Mouse (Mus musculus) large intestine, adult 2 months (tissue): ENCODE measurements around the gene Slc6a16. TPM values are rescaled to one million over a fixed set of nuclear protein-coding genes. Genes with fewer than 3 reads are reported as not detected.

Experiments used
- DNase-seq: peaks from one replicate; pipeline ENCODE4 v3.0.0-alpha.2; 2012; ENCODE audit warnings: low read depth, low spot score
- WGBS: fragments of 180-500 bp; shearing (Covaris S2); methylation state at CpG from one replicate; pipeline ENCODE4 v1.1.7; 2018; 5-methylcytosine and 5-hydroxymethylcytosine counted together
- polyA plus RNA-seq: library from polyadenylated mRNA; depleted of rRNA; stranded (reverse); fragments of >200 nt; gene quantifications from 2 replicates; pipeline ENCODE4 v1.2.3, GENCODE M21; 2012

Slc6a16 gene
- polyA plus RNA-seq, 1 experiment: not detected

DNA sequence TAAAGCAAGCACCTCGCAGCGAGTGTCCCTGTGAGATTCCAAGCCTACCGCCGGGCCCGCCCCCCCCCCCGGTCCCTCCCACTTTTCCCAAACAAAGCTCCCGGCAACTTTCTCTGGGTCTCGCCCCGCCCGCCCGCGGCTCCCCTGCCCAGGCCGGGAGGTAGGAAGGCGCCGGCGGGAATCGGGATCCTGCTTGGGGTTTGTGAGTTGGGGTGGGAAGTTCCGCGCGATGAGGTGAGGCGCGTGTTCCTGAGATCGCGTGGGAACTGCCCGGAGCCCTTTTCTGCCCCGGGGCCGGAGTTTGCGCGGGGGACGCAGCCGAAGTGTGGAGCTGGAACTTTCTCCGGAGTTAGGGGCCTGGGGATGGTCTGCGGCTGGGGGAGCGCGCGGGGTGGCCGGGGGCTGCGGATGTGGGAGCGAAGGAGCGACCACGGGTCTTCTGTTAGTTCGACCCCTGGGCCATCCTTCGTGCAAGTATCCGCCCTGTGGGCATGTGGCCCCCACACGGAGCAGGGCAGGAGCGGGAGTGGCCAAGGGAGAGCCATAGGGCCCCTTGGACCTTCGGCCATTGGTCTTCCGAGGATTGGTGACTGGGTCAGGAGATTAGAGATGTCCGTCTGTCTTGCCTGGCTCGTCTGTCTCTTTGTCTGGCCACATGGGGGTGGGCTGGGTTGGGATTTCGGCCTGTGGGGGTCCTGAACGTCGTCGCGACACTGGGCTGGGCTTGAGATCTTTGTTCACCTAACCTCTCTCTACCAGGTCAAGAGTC is 25.0 kb upstream of the Slc6a16 start, which contains the start of gene Tead2:
Gene Tead2, plus strand, starts transcription at position 81 of the 769 bp plus-strand sequence.
- 1% methylated on average over 55 of the region's 55 CpGs for WGBS

GRCm38 (mm10) chr7:45216442-45217183 is 24.3 kb upstream of the Slc6a16 start:
- DNase-seq: no peak

More for the DNA sequence above, 25.0 kb upstream of the Slc6a16 start, which contains the start of gene Tead2:
- DNase-seq: no peak

DNA sequence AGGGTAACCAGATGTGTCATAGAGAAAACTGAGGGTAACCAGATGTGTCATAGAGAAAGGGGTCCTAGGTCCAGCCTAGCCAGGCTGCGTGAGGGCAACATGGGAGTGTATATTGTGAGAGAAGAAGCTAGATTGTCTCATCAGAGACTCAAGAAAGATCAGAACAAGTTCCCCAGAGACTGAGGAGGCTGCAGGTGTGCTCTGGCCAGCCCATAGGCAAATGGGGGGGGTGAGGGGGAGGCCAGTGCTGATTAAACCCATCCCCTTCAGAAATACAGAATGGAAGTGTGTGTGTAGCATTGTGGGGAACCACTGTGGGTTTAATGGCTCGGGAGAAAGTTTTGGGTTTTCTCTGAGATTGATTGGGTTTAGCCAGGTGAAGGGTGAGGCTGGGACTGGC is 19.2 kb upstream of the Slc6a16 start:
- WGBS: 72% methylated on average over 2 of the region's 2 CpGs
- no peak for DNase-seq

More at GRCm38 (mm10) chr7:45216442-45217183, 24.3 kb upstream of the Slc6a16 start:
- WGBS: 8% methylated on average over 13 of the region's 13 CpGs

DNA sequence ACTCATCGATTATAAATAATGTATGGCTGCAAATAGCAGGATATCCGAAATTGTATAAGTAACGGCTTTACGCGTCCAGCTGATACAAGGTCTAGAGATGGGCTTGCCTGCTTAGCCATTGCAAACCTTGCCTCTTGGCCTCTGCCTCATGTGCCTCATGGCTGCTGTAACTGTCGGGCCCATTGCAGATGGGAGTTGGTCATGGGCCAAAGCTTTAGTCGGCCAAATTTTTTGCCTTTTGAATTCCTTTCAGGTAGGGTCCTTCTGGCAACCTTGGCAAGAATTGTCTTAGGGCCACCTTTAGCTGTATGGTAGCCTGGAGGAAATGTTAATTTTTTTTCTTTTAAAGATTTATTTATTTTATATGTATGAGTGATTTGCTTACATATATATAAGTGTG is 16.1 kb upstream of the Slc6a16 start:
- no peak for DNase-seq
- WGBS: 87% methylated on average over 7 of the region's 7 CpGs

DNA sequence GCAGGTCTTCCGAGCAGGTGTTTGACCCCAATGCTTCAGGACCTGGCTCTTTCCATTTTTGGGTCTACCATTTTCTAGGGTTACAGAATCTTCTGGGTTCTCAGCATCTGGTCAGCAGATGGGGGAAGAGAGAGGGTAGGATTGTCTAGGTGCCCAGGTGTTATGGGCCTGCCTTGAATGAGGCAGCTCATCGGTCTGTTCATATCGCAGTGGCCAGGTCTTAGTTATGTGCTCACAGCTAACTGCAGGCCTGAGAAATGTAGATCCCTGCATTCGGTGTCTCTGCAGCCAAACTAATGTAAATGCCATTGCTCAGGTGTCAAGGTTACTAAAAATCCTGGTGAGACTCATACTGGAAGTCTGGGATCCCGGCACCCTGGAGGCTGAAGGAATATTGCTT is 14.5 kb upstream of the Slc6a16 start:
- 87% methylated on average over 5 of the region's 5 CpGs for WGBS
- no peak for DNase-seq

DNA sequence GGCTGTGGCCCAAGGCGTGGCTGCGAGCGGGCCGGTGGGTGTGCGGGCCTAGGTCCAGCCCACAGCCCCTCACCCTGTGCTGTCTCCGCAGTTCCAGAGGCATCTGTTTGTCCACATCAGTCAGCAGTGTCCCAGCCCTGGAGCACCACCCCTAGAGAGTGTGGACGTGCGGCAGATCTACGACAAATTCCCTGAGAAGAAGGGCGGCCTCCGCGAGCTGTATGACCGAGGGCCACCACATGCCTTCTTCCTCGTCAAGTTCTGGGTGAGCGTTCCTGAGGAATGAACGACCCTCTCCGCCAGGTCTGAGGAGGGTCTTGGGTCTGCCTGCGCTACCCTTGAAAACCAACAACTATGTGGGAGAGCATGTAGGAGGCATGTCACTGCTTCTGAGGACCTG is 12.3 kb upstream of the Slc6a16 start:
- DNase-seq: no peak

DNA sequence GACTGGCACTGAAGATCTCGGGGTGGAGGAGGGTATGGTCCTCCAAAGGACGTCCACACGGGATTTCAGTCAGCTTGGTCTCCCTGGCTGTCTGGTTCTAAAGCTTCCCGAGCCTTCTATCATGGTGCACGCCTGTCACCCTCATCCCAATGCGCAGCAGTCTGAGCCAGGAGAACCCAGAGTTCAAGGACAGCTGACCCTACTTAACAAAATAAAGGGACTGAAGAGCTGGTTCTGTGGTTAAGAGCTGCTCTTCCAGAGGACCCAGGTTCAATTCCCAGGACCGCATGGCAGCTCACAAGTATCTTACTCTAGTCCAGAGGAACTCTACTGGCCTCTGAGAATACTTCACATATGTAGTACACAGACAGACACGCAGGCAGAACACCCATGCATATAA is 11.8 kb upstream of the Slc6a16 start:
- WGBS: 91% methylated on average over 8 of the region's 8 CpGs
- DNase-seq: no peak

More for the DNA sequence above, 12.3 kb upstream of the Slc6a16 start:
- WGBS: 95% methylated on average over 18 of the region's 18 CpGs

- WGBS: 88% methylated on average over 7 of the region's 7 CpGs
- no peak for DNase-seq
Measured at GRCm38 (mm10) chr7:45229459-45230203, 11.3 kb upstream of the Slc6a16 start.

- WGBS: 89% methylated on average over 12 of the region's 12 CpGs
- no peak for DNase-seq
Measured at GRCm38 (mm10) chr7:45231192-45231591, 9.7 kb upstream of the Slc6a16 start.

DNA sequence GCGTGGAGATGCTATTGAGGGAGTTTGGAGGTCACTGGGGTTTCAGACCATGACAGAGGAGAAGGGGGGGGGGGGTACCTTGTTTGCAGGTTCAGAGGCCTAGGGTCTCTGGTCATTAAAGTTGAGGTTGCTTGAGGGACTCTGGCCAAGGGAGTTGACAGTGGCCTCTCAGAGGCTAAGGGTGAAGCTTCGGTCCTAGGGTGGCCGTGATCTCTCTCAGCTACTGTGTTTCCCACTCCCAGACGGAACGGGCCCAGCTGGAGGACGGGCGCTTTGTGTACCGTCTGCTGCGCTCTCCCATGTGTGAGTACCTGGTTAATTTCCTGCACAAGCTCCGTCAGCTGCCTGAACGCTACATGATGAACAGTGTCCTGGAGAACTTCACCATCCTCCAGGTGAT is 8.9 kb upstream of the Slc6a16 start:
- no peak for DNase-seq
- 94% methylated on average over 11 of the region's 11 CpGs for WGBS

GRCm38 (mm10) chr7:45232716-45233465 is 8.0 kb upstream of the Slc6a16 start:
- WGBS: 86% methylated on average over 13 of the region's 13 CpGs

GRCm38 (mm10) chr7:45233580-45234332 is 7.1 kb upstream of the Slc6a16 start:
- no peak for DNase-seq
- WGBS: 57% methylated on average over 20 of the region's 20 CpGs

More at GRCm38 (mm10) chr7:45232716-45233465, 8.0 kb upstream of the Slc6a16 start:
- DNase-seq: no peak

GRCm38 (mm10) chr7:45234333-45234841 is 6.5 kb upstream of the Slc6a16 start:
- DNase-seq: no peak
- WGBS: 17% methylated on average over 29 of the region's 29 CpGs

DNA sequence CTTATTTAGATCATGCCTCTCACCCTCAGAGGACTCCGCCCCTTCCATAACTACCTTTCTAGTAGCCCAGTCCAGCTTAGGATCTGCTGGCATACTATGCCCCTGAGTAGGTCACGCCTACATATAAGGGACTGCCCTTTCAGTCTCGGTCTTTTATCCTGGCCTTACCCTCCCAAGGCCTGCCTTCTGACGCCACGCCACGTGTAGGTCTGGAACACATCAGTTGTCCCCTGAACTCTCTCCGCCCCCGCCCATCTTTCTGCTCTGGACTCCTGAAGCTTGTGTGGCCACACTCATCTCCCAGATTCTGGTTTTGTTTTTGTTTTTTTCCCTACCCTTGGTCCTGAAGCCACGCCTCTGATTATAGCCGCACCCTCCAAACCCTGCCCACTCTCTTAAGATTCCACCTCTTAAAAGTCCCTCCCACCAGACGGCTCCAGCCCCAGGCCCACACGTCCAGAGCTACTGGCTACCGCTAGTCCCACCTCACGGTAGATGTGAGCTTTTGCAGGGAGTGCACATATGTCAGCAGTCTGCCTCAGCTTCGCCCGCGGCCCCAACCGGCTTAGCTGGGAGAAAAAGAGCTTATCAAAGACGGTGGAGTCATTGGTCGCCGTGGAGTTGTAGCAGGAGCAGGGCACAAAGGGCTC is 5.8 kb upstream of the Slc6a16 start:
- WGBS: 18% methylated on average over 21 of the region's 21 CpGs
- DNase-seq: no peak

DNA sequence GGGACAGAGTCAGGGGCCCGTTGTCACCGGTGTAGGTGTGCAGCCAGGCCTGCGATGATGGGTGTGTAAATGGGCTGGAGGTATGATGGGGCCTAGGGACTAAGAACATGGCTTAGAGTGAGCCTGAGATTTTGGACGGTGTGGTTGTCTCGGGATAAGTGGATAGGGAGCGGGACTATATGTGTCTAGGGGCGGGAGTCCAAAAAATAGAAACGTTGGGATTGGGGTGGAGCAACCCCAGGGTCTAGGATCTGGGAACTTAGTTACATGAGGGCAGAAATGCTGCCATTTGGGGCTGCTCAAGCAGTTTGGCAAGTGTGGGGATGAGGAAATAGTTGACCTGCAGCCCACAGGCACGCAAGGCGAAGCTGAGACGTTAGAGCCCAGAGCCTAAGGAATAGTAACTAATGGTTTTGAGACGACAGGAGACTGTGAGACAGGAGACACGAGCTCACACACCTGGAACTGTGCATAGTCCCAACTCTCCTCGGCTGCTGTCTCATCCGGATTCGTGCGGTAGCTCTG is 5.2 kb upstream of the Slc6a16 start:
- no peak for DNase-seq
- WGBS: 68% methylated on average over 17 of the region's 17 CpGs

- WGBS: 80% methylated on average over 17 of the region's 17 CpGs
- DNase-seq: no peak
Measured at GRCm38 (mm10) chr7:45237747-45238699, 2.9 kb upstream of the Slc6a16 start.
